Mouse (Mus musculus) v-Abl transformed pro-B cells (cell line): ENCODE measurements around the gene Fam117b.

ENCODE experiments used
- in situ Hi-C, 2 experiments: fragments of 400-800 bp; cut with MboI; formaldehyde crosslinking; loops; one replicate each; pipeline ENCODE4 v1.15.1; 2025; ENCODE audit not compliant: unreplicated experiment in 2 of 2

Gene Fam117b

GRCm38 (mm10) chr1:59910941-59911340 is 1.9 kb upstream of the Fam117b start:
- in situ Hi-C loops, result loop anchor here in 1 of 2 experiments (10.0 kb wide), 1 partner anchor 184 kb away; the partner anchor contains the start of genes Carf and Wdr12

DNA sequence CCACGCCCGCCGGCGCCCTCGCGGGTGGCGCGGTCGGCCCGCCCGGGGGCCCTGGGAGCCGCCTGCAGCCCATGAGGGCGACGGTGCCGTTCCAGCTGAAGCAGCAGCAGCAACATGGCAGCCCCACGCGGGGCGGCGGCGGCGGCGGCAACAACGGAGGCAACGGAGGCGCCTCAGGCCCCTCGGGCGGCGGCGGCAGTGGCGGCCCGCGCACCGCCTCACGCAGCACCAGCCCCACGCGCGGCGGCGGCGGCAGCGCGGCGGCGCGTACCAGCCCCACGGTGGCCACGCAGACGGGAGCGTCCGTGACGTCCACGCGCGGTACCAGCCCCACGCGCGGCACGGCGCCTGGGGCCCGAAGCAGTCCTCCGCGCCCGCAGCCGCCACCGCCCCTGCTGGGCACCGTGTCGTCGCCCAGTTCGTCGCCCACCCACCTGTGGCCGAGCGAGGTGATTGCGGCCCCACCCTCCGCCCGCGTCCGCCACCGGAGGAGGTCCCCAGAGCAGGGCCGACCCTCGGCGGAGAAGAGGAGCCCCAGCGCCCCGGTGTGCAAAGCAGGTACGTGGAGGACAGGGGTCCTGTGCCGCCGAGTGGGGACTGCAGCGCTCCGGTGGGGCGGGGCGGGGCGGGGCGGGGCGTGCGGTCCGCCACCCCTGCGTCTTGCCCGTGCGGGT is 526 bp downstream of the Fam117b start:
- in situ Hi-C loops, result loop anchor here in 1 of 2 experiments (10.0 kb wide), 1 partner anchor 181 kb away; the partner anchor contains the start of genes Carf and Wdr12

GRCm38 (mm10) chr1:59913869-59914225 is 1.0 kb downstream of the Fam117b start:
- in situ Hi-C loops, result loop anchor here in 1 of 2 experiments (10.0 kb wide), 1 partner anchor 181 kb away; the partner anchor contains the start of genes Carf and Wdr12

DNA sequence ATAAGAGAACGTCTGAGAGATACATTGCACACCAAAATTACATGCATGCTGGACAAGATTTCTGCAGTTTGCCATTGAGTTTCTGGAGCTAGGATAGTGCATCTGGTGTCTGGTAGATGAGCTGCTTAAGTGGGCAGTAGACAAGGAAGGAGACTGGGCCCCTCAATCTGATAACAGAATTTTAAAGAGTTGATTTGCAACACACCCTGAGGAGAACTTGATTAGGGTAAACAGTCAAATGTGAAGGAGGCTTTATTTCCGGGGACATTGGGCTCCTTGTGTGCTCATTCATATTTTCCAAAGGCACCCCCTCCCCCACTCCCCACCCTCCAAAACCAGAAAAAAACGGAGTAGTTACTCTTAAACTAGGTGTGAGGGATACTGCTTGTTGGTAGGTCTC is 2.0 kb downstream of the Fam117b start:
- in situ Hi-C loops, result loop anchor here in 1 of 2 experiments (10.0 kb wide), 1 partner anchor 180 kb away; the partner anchor contains the start of genes Carf and Wdr12

GRCm38 (mm10) chr1:59915843-59916610 is 3.2 kb downstream of the Fam117b start:
- in situ Hi-C loops, result loop anchor here in 1 of 2 experiments (10.0 kb wide), 1 partner anchor 179 kb away; the partner anchor contains the start of genes Carf and Wdr12

DNA sequence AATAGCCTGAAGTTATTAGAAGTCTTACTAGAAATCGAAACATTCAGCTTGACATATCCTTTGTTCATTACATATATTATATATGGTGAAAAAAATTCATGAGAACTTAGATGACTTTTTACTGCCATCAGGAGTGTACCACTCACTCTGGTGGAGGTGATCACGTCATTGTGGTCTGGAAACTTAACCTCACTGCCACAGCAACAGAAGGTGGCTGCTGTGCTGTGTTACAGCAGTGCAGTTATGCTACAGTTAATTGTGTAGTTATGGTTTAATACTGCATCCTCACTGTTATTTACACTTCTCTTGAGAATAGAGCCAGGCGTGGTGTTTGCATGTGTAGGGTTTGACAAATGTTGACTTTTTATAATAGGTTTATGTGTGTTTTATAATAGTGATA is 4.6 kb downstream of the Fam117b start:
- in situ Hi-C loops, result loop anchor here in 1 of 2 experiments (10.0 kb wide), 1 partner anchor 177 kb away; the partner anchor contains the start of genes Carf and Wdr12

DNA sequence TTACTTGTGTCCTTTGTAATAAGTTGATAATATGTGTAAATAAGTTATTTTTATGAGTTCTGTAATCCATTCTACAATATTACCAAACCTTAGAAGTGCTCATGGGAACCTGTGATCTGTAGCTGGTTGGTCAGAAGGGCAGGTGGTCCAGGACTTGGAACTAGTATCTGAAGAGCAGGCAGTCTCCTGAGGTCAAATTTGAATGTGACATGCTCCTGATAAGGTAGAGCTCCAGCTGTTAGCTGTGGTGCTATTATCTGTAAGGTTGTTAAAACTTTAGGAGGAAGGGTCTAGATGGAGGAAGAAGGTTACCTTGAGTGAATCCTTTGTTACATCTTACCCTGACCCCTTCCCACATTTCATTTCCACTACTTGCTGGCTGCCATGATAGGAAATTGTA is 5.3 kb downstream of the Fam117b start:
- in situ Hi-C loops, result loop anchor here in 1 of 2 experiments (10.0 kb wide), 1 partner anchor 177 kb away; the partner anchor contains the start of genes Carf and Wdr12

GRCm38 (mm10) chr1:59923201-59923600 is 10.4 kb downstream of the Fam117b start:
- in situ Hi-C loops, result no loop called here

GRCm38 (mm10) chr1:59923673-59924072 is 10.9 kb downstream of the Fam117b start:
- in situ Hi-C loops, result no loop called here

DNA sequence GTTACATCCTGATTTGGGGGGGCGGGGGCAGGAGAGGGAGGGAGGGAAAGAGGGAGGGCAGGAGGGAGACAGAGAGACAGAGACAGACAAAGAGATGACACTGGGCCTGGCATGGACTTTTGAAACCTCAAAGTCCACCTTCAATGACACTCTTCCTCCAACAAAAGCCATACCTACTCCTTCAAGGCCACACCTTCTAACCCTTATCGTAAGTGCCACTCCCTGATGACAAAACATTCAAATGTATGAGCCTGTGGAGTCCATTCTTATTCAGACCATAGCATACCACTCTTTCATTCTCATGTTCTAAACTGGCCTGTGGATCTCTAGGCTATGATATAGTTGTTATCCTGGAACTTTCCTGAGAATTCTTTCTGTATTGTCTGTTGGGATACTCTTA is 11.6 kb downstream of the Fam117b start:
- in situ Hi-C loops, result no loop called here

DNA sequence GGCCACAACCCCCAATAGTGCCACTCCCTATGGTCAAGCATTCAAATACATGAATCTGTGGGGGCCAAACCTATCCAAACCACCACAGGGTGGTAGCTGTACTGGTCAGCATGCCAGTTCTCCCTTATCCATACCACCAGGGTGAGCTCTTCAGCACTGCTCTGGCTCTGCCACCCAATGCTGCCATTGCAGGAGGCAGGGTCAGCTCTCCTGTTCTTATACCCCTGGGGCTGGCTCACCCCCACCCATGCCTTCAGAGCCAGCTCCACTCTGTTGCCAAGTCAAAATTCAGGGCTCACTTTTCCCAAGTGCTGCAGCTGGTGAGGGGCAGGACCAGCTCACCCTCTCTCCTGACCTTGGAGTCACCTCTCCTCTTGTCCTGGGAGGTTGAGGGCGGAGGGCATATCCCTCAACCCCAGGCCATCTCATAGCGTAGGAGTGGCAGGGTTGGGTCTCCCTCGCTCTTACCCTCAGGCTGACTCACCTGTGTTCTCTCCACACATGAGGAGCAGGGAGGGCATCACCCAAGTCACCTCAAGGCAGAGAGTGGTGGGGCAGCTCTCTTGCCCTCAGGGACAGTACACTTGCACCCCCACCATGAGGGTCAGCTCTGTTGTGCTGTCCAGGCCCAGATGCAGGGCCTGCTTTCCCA is 13.3 kb downstream of the Fam117b start:
- in situ Hi-C loops, result no loop called here

DNA sequence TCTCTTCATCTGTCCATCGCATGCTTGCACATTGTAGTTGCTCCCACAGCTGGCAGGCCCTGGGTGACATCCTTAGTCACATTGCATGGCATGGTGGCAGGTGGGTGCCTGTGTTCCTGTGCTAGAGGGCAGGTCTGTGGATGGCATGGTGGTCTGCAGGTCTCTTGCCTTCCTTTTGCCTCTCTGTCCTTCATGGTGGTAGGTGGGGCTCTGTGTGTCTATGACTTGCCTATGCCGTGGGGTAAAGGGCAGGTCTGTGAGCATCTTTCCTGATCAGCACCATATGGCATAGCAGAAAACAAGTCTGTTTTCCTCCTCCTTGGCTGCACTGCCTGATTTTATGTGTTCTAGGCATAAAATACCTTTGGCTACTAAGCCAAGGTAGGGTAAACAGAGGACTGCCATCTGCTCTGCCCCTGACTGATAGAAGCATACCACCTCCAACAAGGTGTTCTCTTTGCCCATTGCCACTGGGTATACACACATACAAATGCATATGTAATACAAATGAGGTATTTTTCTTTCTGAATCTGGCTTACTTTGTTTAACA is 14.4 kb downstream of the Fam117b start:
- in situ Hi-C loops, result no loop called here

- in situ Hi-C loops, result no loop called here
Observed at GRCm38 (mm10) chr1:59930926-59931325, 18.1 kb downstream of the Fam117b start.

GRCm38 (mm10) chr1:59932991-59933390 is 20.2 kb downstream of the Fam117b start:
- in situ Hi-C loops, result no loop called here

- in situ Hi-C loops, result no loop called here
Observed at GRCm38 (mm10) chr1:59941063-59941462, 28.3 kb downstream of the Fam117b start.

DNA sequence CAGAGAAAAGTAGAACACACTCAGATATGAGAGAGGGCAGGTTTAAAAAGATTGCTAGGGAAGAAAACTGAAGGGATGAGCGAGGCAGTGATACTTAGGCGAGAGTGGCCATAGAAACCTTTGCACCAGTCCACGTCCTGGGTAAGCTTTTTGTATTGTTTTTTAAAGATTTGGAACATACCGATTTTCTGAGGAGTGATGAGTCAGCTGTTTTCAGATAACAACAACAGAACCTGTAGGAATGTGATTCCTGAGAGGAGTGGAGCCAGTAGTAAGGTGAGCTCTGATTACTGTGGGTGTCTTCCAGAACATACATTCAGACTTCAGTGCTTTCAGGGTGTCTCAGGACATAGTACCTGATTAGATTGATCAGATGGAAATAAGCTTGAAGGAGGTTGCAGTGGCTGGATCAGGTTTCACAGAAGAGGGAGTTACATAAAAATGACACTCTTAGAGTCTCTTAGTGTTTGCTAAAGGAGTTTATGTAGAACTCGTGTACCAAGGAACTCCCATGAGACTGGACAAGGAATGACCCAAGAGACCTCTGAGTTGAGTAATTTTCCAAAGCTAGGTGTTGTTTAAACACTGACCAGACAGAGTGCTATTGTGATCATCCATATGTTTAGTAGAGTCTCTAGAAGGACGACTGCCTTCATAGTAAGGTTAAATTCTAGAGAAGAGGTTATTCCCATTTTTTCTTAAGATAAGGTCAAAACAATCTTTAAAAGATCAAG is 29.4 kb downstream of the Fam117b start:
- in situ Hi-C loops, result no loop called here

- in situ Hi-C loops, result no loop called here
Observed at GRCm38 (mm10) chr1:59943825-59944224, 31.0 kb downstream of the Fam117b start.

DNA sequence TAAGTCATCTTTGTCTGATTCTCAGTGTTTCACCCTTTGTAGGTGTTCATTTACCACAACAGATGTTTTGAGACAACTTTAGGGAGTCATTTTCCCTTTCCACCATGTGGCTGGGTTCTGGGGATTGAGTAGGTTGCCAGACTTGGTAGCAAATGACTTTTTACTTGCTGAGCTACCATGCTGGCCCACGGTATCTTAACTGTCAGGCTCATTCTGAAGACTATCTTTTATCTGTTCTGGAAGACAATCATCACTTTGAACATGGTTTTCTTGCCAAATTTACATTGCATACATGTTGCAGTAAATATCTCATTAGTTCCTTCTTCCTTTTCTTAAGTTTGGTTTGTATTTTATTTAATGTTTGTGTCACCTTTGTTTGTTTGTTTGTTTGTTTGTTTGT is 33.2 kb downstream of the Fam117b start:
- in situ Hi-C loops, result no loop called here

DNA sequence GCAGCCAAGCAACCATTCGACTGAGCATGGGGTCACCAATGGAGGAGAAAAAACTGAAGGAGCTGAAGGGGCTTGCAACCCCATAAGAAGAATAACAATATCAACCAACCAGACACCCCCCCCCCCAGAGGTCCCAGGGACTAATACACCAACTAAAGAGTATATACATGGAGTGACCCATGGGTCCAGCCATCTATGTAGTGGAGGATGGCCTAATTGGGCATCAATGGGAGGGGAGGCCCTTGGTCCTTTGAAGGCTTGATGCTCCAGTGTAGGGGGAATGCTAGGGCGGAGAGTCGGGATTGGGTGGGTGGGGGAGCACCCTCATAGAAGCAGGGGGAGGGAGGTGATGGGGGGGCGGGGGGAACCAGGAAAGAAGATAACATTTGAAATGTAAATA is 34.7 kb downstream of the Fam117b start:
- in situ Hi-C loops, result no loop called here

DNA sequence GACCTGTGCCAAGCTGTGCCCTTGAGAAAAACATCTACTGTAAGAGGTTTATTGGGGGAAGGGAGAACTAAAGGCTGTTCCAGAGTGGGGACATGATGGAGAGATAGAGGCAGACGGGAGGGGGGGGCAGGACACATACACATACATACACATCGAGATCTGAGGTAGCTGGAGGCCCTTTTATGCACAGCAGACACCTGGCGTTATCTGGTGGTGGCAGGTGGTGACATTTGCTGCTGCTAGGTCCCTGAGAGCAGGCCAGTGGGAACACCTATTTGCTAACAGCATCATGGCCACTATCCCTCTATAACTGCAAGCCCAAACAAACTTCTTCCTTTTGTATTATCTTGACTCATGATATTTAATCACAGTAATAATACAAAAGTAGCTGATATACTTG is 44.4 kb downstream of the Fam117b start:
- in situ Hi-C loops, result no loop called here
